In genomic region chr4:62756721-62757206, GRCm38 (mm10) we compare ENCODE assay signal across 10 mouse cellular contexts.
DNase-seq lines count a peak whose midpoint lies in the region; ATAC-seq and TF ChIP-seq lines count a peak whose summit lies in the region.
"Had no signal": no experiment of that assay in that cellular context is flagged by ENCODE, and none has a peak within 500 bp of the region (broad histone marks: within the 10 kb centered on the region; RNA-seq: fewer than 3 reads in every experiment).

No protein-coding gene starts in this region.

- H3K9ac ChIP-seq in heart, embryonic 12.5 days, result no peak overlapping the region
- no peak overlapping the region for H3K9ac ChIP-seq in heart, adult 2 months (ENCODE audit: low read depth, low read length)
- no peak overlapping the region for H3K9ac ChIP-seq in embryonic facial prominence, embryonic 12.5 days
- H3K9ac ChIP-seq: hindbrain, embryonic 12.5 days had no signal

- ATAC-seq in heart, embryonic 12.5 days (ENCODE audit: insufficient number of reproducible peaks, low FRiP score), result no peak
- no peak for ATAC-seq in embryonic facial prominence, embryonic 12.5 days (ENCODE audit: insufficient number of reproducible peaks, insufficient read depth, low FRiP score, low TSS enrichment)
- ATAC-seq in megakaryocyte, adult 5-6 weeks (ENCODE audit: poor library complexity, severe bottlenecking), result peak; percentile 42

- no peaks in the 10 kb centered on the region for H3K27me3 ChIP-seq in heart, embryonic 12.5 days (replicated peaks)
- no peaks in the 10 kb centered on the region for H3K27me3 ChIP-seq in heart, adult 2 months (ENCODE audit: control insufficient read depth, insufficient read depth, low read length)
- no peaks in the 10 kb centered on the region for H3K27me3 ChIP-seq in embryonic facial prominence, embryonic 12.5 days
- H3K27me3 ChIP-seq: hindbrain, embryonic 12.5 days had no signal

- no peaks in the 10 kb centered on the region for H3K9me3 ChIP-seq in heart, embryonic 12.5 days (replicated peaks)
- H3K9me3 ChIP-seq in embryonic facial prominence, embryonic 12.5 days, result no peaks in the 10 kb centered on the region
- H3K9me3 ChIP-seq: hindbrain, embryonic 12.5 days had no signal

- H3K27ac ChIP-seq in heart, embryonic 12.5 days (ENCODE audit: poor library complexity, severe bottlenecking), result peak overlapping the region; percentile 60
- H3K27ac ChIP-seq in heart, adult 2 months, result no peak overlapping the region
- H3K27ac ChIP-seq in embryonic facial prominence, embryonic 12.5 days, result peak overlapping the region; percentile 80
- H3K27ac ChIP-seq in gastrocnemius, adult 2 months, result no peak overlapping the region
- H3K27ac ChIP-seq: hindbrain, embryonic 12.5 days had no signal

- no peak for TF ChIP-seq CTCF in heart, adult 2 months (IDR thresholded peaks at IDR 0.05)
- no peak for TF ChIP-seq CTCF in gastrocnemius, adult 2 months (IDR thresholded peaks at IDR 0.05)

- intact Hi-C loops in heart, adult 2 months (cut with DNase I), result no loop called here
- intact Hi-C loops in gastrocnemius, adult 2 months (cut with DNase I), result no loop called here

- H3K4me3 ChIP-seq in heart, embryonic 12.5 days, result no peak overlapping the region
- no peak overlapping the region for H3K4me3 ChIP-seq in heart, adult 2 months
- no peak overlapping the region for H3K4me3 ChIP-seq in embryonic facial prominence, embryonic 12.5 days
- no peak overlapping the region for H3K4me3 ChIP-seq in gastrocnemius, adult 2 months
- H3K4me3 ChIP-seq: hindbrain, embryonic 12.5 days had no signal

- no peak for TF ChIP-seq EP300 in heart, adult 2 months (IDR thresholded peaks at IDR 0.05; ENCODE audit: insufficient read depth, low read depth, low read length)

- WGBS in heart, embryonic 12.5 days, result 8% methylated on average over 10 of the region's 10 CpGs
- WGBS in heart, adult 2 months, result 48% methylated on average over 10 of the region's 10 CpGs
- WGBS in embryonic facial prominence, embryonic 12.5 days, result 24% methylated on average over 10 of the region's 10 CpGs

- no peak for TF ChIP-seq POLR2A in heart, adult 2 months (IDR thresholded peaks at IDR 0.05; ENCODE audit: insufficient read depth, low read depth, low read length)

- 0 out of 2 replicates have a peak overlapping the region, but pooled peaks have one; percentile 0 for H3K4me2 ChIP-seq in heart, embryonic 12.5 days
- no peak overlapping the region for H3K4me2 ChIP-seq in embryonic facial prominence, embryonic 12.5 days (replicated peaks)
- H3K4me2 ChIP-seq: hindbrain, embryonic 12.5 days had no signal

- H3K36me3 ChIP-seq in heart, embryonic 12.5 days, result no peaks in the 10 kb centered on the region
- no peaks in the 10 kb centered on the region; the same call in 1 of the 2 replicates for H3K36me3 ChIP-seq in heart, adult 2 months (ENCODE audit: control insufficient read depth, insufficient read depth, low read length)
- H3K36me3 ChIP-seq in embryonic facial prominence, embryonic 12.5 days, result no peaks in the 10 kb centered on the region
- H3K36me3 ChIP-seq: hindbrain, embryonic 12.5 days had no signal

- no peaks in the 10 kb centered on the region for H3K79me2 ChIP-seq in heart, adult 2 months (replicated peaks; ENCODE audit: control insufficient read depth, insufficient read depth, low read length)

- no peak for DNase-seq in heart, adult 2 months
- peak; percentile 80 for DNase-seq in 3134 (ENCODE audit: extremely low read depth, insufficient read length, low spot score)
- no peak for DNase-seq in frontal cortex, postnatal 10 days (ENCODE audit: low spot score in 2 of 2)
- no peak for DNase-seq in gastrocnemius, adult 2 months
- no peak for DNase-seq in layer of hippocampus, adult 11-12 months (ENCODE audit: low spot score)
- DNase-seq: lung, postnatal 4 days had no signal

- H3K4me1 ChIP-seq in heart, embryonic 12.5 days (replicated peaks), result peaks cover 58% of the 10 kb centered on the region
- peaks cover 21% of the 10 kb centered on the region for H3K4me1 ChIP-seq in heart, adult 2 months (ENCODE audit: control insufficient read depth, insufficient read depth, low read length)
- peaks cover 47% of the 10 kb centered on the region for H3K4me1 ChIP-seq in embryonic facial prominence, embryonic 12.5 days

Comparison
In these comparisons a context has a peak if more than half of its experiments do, and no peak if none do; other contexts are left out.
1. H3K27ac ChIP-seq: peak in heart, embryonic 12.5 days (single experiment) and embryonic facial prominence, embryonic 12.5 days (single experiment); none in heart, adult 2 months (single experiment) and gastrocnemius, adult 2 months (single experiment).